Mouse (Mus musculus): ENCODE results near the gene Sapcd2. TPM values are rescaled to one million over a fixed set of nuclear protein-coding genes. Genes with fewer than 3 reads are reported as not detected.
"Not testable (repeated sequence)": the region's sequence is repeated elsewhere in the genome, so short reads cannot be mapped to it uniquely, and the experiment has no call there.

Gene Sapcd2
- total RNA-seq, 2 experiments from 2014 or later, result 1.9 to 2.5 TPM

GRCm38 (mm10) chr2:25413436-25413835, 41.3 kb downstream of the Sapcd2 start:
- DNase-seq (ENCODE audit: low spot score in 2 of 2); intact Hi-C loops (cut with DNase I): not testable (repeated sequence)

GRCm38 (mm10) chr2:25417426-25417825, 45.3 kb downstream of the Sapcd2 start:
- DNase-seq (ENCODE audit: low spot score in 2 of 2), result no peak
- intact Hi-C loops (cut with DNase I), result no loop called here

- peak; percentile 28 to 57 for DNase-seq (ENCODE audit: low spot score in 2 of 2)
- intact Hi-C loops (cut with DNase I), result loop anchor here (10.0 kb wide), 1 partner anchor 63 kb away; no protein-coding TSS in a partner anchor
These were observed 49.8 kb downstream of the Sapcd2 start for GRCm38 (mm10) chr2:25421896-25422295.

GRCm38 (mm10) chr2:25422587-25423410, 50.7 kb downstream of the Sapcd2 start, which contains the start of gene Fut7:
Gene Fut7, plus strand, starts transcription at chr2:25423267.
- intact Hi-C loops (cut with DNase I), result loop anchor here (10.0 kb wide), 1 partner anchor 62 kb away; no protein-coding TSS in a partner anchor

GRCm38 (mm10) chr2:25423626-25424025, 51.5 kb downstream of the Sapcd2 start:
- no peak for DNase-seq (ENCODE audit: low spot score in 2 of 2)
- intact Hi-C loops (cut with DNase I), result loop anchor here (10.0 kb wide), 1 partner anchor 61 kb away; no protein-coding TSS in a partner anchor

More at GRCm38 (mm10) chr2:25422587-25423410, 50.7 kb downstream of the Sapcd2 start, which contains the start of gene Fut7:
- DNase-seq (ENCODE audit: low spot score in 2 of 2), result no peak

- no peak for DNase-seq (ENCODE audit: low spot score in 2 of 2)
- intact Hi-C loops (cut with DNase I), result loop anchor here (10.0 kb wide), 1 partner anchor 59 kb away; no protein-coding TSS in a partner anchor
These were observed 53.4 kb downstream of the Sapcd2 start for GRCm38 (mm10) chr2:25425481-25425880.

- intact Hi-C loops (cut with DNase I), result loop anchor here (10.0 kb wide), 1 partner anchor 58 kb away; no protein-coding TSS in a partner anchor
- DNase-seq (ENCODE audit: low spot score in 2 of 2), result peak; percentile 62 to 74
These were observed 54.6 kb downstream of the Sapcd2 start for GRCm38 (mm10) chr2:25426721-25427191.

GRCm38 (mm10) chr2:25427256-25427655, 55.1 kb downstream of the Sapcd2 start:
- intact Hi-C loops (cut with DNase I), result loop anchor here (10.0 kb wide), 1 partner anchor 58 kb away; no protein-coding TSS in a partner anchor
- DNase-seq (ENCODE audit: low spot score in 2 of 2), result no peak

Other genes with a start within 250 kb of the Sapcd2 start
- 10 to 100 TPM; 21.7 to 30.7 TPM for gene Nrarp, start 191.6 kb upstream of the Sapcd2 start, total RNA-seq (2021)
- 1 to 10 TPM; 1.9 to 2.3 TPM for gene Tor4a, start 175.4 kb upstream of the Sapcd2 start, total RNA-seq (2021)
- gene Nelfb, start 160.8 kb upstream of the Sapcd2 start, total RNA-seq (2021), result 10 to 100 TPM; 50.8 to 51.8 TPM
- under 1 TPM in 1 of 2 experiments, not detected in 1; 0.23 TPM for gene Stpg3, start 157.7 kb upstream of the Sapcd2 start, total RNA-seq (2021)
- gene Fam166a, start 153.6 kb upstream of the Sapcd2 start, total RNA-seq (2021), result not detected
- gene Tubb4b, start 147.6 kb upstream of the Sapcd2 start, total RNA-seq (2021), result 100 to 1,000 TPM; 376 to 398 TPM
- gene Slc34a3, start 138.0 kb upstream of the Sapcd2 start, total RNA-seq (2021), result not detected
- gene Rnf224, start 135.5 kb upstream of the Sapcd2 start, total RNA-seq (2021), result not detected
- 100 to 1,000 TPM; 243 to 256 TPM for gene Rnf208, start 130.1 kb upstream of the Sapcd2 start, total RNA-seq (2021)
- gene Cysrt1, start 129.9 kb upstream of the Sapcd2 start, total RNA-seq (2021), result not detected
- gene AL732309.1, start 125.5 kb upstream of the Sapcd2 start, total RNA-seq (2021), result 1 to 10 TPM; 1.6 to 2.9 TPM
- 10 to 100 TPM; 32.8 to 37.3 TPM for gene Tmem203, start 116.9 kb upstream of the Sapcd2 start, total RNA-seq (2021)
- gene Tprn, start 109.7 kb upstream of the Sapcd2 start, total RNA-seq (2021), result 10 to 100 TPM; 14.4 to 15.5 TPM
- 10 to 100 TPM; 67.2 to 69.6 TPM for gene Ssna1, start 99.9 kb upstream of the Sapcd2 start, total RNA-seq (2021)
- gene Anapc2, start 99.8 kb upstream of the Sapcd2 start, total RNA-seq (2021), result 10 to 100 TPM; 73.0 to 77.2 TPM
- not detected for gene Tmem210, start 84.2 kb upstream of the Sapcd2 start, total RNA-seq (2021)
- gene Lrrc26, start 82.4 kb upstream of the Sapcd2 start, total RNA-seq (2021), result not detected
- gene Grin1, start 53.1 kb upstream of the Sapcd2 start, total RNA-seq (2021), result 100 to 1,000 TPM; 435 to 455 TPM
- 10 to 100 TPM; 55.0 to 59.5 TPM for gene Man1b1, start 40.0 kb upstream of the Sapcd2 start, total RNA-seq (2021)
- 10 to 100 TPM; 28.2 to 33.2 TPM for gene Dpp7, start 16.0 kb upstream of the Sapcd2 start, total RNA-seq (2021)
- gene Uap1l1, start 6.6 kb upstream of the Sapcd2 start, total RNA-seq (2021), result 10 to 100 TPM; 11.3 to 14.0 TPM
- gene Entpd2, start 23.6 kb downstream of the Sapcd2 start, total RNA-seq (2021), result 10 to 100 TPM; 11.7 to 13.2 TPM
- gene Npdc1, start 27.0 kb downstream of the Sapcd2 start, total RNA-seq (2021), result 100 to 1,000 TPM; 331 to 339 TPM
- under 1 TPM; 0.32 to 0.37 TPM for gene Fut7, start 50.9 kb downstream of the Sapcd2 start, total RNA-seq (2021)
- gene Abca2, start 56.4 kb downstream of the Sapcd2 start, total RNA-seq (2021), result 100 to 1,000 TPM; 154 to 165 TPM
- gene Clic3, start 84.5 kb downstream of the Sapcd2 start, total RNA-seq (2021), result under 1 TPM in 1 of 2 experiments, not detected in 1; 0.69 TPM
- 10 to 100 TPM; 68.6 to 81.0 TPM for gene Paxx, start 88.8 kb downstream of the Sapcd2 start, total RNA-seq (2021)
- gene Ptgds, start 97.7 kb downstream of the Sapcd2 start, total RNA-seq (2021), result 1,000 to 10,000 TPM; 1,926 to 2,241 TPM
- gene Lcn12, start 121.6 kb downstream of the Sapcd2 start, total RNA-seq (2021), result not detected
- gene Fbxw5, start 128.4 kb downstream of the Sapcd2 start, total RNA-seq (2021), result 100 to 1,000 TPM; 112 to 127 TPM
- gene C8g, start 129.4 kb downstream of the Sapcd2 start, total RNA-seq (2021), result 1 to 10 TPM; 1.1 to 1.7 TPM
- gene Traf2, start 174.6 kb downstream of the Sapcd2 start, total RNA-seq (2021), result 10 to 100 TPM in 1 of 2 experiments, 1 to 10 TPM in 1; 9.6 to 10.4 TPM
- 100 to 1,000 TPM; 202 to 214 TPM for gene Edf1, start 185.5 kb downstream of the Sapcd2 start, total RNA-seq (2021)
- 1 to 10 TPM in 1 of 2 experiments, under 1 TPM in 1; 0.69 to 2.1 TPM for gene Mamdc4, start 202.5 kb downstream of the Sapcd2 start, total RNA-seq (2021)
- gene Phpt1, start 202.9 kb downstream of the Sapcd2 start, total RNA-seq (2021), result 10 to 100 TPM; 73.8 to 74.3 TPM
- 100 to 1,000 TPM; 109 to 120 TPM for gene Ajm1, start 209.4 kb downstream of the Sapcd2 start, total RNA-seq (2021)
- 100 to 1,000 TPM; 136 to 152 TPM for gene Rabl6, start 236.2 kb downstream of the Sapcd2 start, total RNA-seq (2021)
- gene Ccdc183, start 245.4 kb downstream of the Sapcd2 start, total RNA-seq (2021), result not detected
- 10 to 100 TPM; 26.7 to 27.7 TPM for gene Tmem141, start 249.7 kb downstream of the Sapcd2 start, total RNA-seq (2021)

Measured in left cerebral cortex, postnatal 25 days (tissue).